Mouse (Mus musculus) heart, adult 8-10 months (tissue): ENCODE data around the gene Tubb1. TPM values are rescaled to one million over a fixed set of nuclear protein-coding genes. Genes with fewer than 3 reads are reported as not detected.
A peak's percentile ranks its signal among the peaks of the same experiment; 100 is the strongest.

ENCODE experiments used
- DNase-seq: peaks from one replicate; pipeline ENCODE4 v3.0.0; 2022; ENCODE audit warnings: low spot score
- total RNA-seq, 4 experiments: library from RNA; stranded (reverse); gene quantifications; 2 replicates each; pipeline ENCODE4 v1.2.4; 2022

The Tubb1 gene
- 10 to 100 TPM in 1 of 4 experiments, 1 to 10 TPM in 3; 4.1 to 10.8 (median 6.5) TPM for total RNA-seq

DNA sequence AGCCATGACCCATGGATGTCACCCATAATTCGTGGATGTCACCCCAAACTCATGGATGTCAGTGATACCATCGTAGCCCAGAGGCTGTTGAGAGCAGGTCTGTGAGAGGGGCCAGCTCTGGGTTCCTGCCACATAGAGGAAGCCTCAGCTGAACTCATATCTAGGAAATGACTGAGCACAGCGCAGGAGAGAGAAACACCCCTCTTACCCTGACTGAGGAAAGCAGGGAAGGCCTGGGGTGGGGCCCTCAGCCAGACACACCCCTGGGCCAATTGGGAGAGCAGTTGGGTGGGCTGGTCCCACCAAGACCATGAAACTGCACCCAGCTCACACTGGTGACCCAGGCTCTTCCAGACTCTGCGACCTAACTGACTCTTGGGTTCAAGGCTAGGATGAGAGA, at the start of gene Tubb1:
Tubb1 (plus strand) TSS at position 343 of the 400 bp plus-strand sequence.
- DNase-seq, result no peak

GRCm38 (mm10) chr2:174410222-174410621, 40.3 kb upstream of the Tubb1 start:
- DNase-seq, result no peak

DNA sequence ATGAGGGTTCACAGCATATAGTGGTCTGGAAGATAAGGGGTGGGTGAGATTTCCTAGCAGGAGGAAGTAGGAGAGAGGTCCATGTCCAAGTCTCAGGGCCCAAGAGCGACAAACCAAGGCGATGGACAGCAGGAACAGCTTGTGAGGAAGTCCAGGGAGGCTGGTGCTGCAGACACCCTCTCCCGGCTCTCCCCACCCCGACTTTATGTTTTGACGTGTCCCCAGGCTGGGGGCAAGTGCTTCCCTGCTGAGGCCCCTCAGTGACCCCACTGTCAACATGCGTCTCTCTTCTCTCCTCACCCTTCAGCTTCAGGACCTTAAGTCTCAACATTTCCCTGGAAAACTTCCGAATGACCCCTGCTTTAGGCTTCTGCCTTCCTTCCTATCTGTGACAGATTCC, 37.4 kb upstream of the Tubb1 start:
- DNase-seq, result no peak

DNA sequence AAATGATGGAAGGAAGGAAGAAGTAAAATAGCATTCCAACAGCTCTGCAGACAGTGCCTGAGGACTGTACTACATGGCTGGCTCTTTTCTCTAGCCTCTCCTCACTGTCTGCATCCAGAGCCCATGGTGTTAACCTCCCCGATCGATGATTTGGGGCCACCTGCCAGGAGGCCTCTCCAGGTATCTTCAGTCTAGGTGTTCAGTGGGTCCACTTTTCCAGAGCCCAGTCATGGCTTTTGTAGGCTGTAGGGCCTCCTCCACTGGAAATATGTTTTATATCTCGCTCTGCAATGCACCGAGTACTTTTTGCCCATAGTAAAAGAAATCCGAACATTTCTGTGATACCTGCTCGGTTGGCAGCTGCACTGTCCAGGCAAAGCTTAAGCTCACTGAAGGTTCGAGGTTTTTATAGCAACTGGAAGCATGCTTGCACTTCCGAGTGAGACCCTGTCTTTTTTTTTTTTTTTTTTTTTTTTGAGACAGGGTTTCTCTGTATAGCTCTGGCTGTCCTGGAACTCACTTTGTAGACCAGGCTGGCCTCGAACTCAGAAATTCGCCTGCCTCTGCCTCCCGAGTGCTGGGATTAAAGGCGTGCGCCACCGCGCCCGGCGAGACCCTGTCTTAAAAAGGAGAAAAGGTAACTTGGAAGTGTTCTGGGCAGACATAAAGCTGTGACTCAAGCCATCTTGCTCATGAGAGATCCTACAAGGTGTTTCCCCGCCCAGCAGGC, 35.3 kb upstream of the Tubb1 start:
- DNase-seq, result no peak

DNA sequence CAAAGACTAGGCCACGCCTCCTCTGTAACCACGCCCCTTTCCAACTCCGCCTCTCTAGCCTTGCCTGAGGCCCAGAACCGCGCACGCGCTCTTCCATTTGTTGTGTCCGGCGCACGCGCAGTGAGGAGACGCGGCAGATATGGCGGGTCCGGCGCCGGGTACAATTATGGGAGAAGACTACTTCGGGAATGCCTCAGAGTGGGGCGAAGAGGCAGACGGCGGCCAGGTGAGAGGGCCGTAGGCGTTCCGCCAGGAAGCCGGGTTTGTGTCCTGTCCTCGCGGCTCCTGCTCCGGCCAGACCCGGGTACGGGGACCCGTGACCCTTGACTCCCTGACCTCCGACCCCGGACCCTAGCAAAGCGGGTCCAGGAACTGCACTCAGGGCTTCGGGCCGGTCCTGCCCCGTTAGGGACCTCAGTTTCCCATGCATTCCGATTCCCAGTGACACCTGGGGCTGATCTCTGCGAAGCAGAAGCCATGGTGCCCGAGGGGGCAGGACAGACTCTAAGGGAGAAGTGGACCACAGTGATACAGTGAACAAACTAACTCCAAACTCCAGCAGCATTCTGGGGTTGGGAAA, 34.7 kb upstream of the Tubb1 start, which contains the start of gene Nelfcd:
Nelfcd (plus strand) TSS at position 74 of the 580 bp plus-strand sequence.
- peak; percentile 92 for DNase-seq

DNA sequence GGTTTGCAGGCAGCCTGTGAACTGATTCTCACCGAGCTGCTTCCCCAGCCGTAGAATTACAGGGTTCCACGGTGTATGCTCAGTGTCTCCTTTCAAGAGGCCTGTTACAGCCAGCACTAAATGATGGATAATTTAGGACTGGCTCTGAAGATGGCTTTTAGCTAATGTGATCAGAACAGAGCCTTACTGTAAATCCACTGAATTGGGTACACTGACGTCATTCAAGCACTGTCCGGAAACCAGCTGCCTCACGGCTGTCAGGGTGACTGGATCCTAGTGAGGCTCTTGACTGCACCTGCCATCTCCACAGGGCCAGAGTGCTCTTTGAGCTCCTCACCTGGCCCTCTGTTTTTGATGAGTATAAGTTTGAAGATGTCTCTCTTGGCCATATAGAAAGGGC, 29.4 kb upstream of the Tubb1 start:
- no peak for DNase-seq

DNA sequence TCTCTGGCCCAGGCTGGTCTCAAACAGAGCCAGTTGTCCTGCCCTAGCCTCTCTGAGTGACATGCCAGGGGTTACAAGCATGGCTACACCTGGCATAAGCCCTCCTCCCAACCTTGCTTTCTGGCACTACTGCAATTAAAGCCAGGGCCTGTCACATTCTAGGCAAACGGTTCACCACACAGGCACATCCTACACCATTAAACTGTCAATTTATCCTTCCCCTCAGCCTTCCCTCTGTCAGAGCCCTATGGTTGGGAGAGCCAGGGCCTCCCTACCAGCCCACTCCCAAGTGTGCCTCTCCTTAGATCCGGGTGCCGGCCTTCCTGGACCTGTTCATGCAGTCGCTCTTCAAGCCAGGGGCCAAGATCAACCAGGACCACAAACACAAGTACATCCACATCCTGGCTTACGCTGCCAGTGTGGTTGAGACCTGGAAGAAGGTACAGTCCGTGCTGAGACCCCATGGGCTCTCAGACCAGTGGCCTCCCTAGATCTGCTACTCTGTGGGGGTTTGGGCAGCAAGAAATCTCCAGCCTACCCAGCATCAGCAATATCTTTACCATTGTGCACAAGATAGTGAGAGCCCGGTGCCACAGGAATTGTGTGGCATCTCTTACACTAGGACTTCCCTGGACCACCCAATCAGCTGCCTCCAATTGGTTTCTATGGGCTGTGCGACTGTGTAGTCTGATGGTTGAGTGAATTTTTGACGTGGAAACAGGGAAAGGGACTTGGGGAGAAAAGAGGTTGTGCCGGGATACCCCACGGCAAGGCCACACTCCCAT, 26.0 kb upstream of the Tubb1 start:
- DNase-seq, result no peak

GRCm38 (mm10) chr2:174426856-174427255, 23.6 kb upstream of the Tubb1 start:
- no peak for DNase-seq

- no peak for DNase-seq
Observed at GRCm38 (mm10) chr2:174428076-174428835, 22.2 kb upstream of the Tubb1 start.

- no peak for DNase-seq
Observed at GRCm38 (mm10) chr2:174428996-174429591, 21.4 kb upstream of the Tubb1 start.

- no peak for DNase-seq
Observed at GRCm38 (mm10) chr2:174434943-174435342, 15.6 kb upstream of the Tubb1 start.

GRCm38 (mm10) chr2:174436076-174436701, 14.3 kb upstream of the Tubb1 start:
- DNase-seq, result no peak

- DNase-seq, result no peak
Observed at GRCm38 (mm10) chr2:174436916-174437696, 13.4 kb upstream of the Tubb1 start.

DNA sequence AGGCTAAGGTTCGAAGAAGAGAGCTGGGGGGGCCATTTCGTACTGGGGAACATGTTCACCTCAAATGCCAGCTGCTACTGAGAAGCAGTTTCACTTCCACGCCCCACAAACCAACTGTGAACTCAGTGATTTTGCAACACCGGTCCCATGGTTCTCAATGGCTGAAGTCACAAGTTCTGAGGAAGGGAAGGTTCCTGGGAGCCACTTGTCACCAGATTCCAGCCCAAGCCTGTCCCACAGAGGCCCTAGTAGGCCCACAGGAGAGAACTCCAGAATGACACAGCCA, 12.9 kb upstream of the Tubb1 start:
- peak; percentile 33 for DNase-seq

DNA sequence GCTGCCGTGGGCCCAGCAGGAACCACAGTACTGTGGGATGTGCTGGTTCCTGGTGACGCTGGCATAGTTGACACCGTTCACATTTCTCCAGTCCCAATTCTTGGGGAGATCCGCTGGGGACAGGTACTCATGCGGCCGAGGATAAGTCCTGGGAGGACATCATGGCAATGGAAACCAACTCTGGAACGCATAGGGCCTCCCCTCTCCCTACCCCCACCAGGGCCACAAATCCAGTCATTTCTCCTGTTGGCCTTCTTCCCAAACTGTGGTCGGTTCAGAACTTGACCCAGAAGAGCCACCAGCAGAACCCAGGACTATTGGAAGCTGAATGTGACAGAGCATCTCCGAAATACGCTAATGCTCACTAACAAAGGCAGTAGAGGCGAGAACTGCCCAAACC, 12.3 kb upstream of the Tubb1 start:
- no peak for DNase-seq

- peak; percentile 58 for DNase-seq
Observed at GRCm38 (mm10) chr2:174438737-174439449, 11.6 kb upstream of the Tubb1 start, which contains the start of gene Ctsz. Gene Ctsz (minus strand): TSS chr2:174439039.

DNA sequence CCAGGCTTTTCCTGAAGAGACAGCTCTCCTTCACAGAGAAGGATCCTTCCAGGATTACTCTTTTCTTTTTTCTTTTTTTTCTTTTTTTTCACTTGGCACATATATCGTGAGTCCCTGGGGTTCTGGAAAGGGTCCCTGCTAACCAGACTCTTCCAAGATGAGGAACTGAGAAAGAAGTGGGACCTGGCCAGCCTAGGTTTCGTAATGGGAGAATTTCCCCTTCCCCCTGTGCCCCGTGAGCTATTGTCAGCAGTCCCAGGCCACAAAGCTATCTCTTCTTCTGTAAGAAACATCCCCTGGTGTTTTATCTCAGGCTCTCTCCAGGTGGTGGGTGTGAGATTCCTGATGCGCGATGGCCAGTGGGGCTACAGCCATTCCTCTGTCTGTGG, 11.1 kb upstream of the Tubb1 start:
- no peak for DNase-seq

DNA sequence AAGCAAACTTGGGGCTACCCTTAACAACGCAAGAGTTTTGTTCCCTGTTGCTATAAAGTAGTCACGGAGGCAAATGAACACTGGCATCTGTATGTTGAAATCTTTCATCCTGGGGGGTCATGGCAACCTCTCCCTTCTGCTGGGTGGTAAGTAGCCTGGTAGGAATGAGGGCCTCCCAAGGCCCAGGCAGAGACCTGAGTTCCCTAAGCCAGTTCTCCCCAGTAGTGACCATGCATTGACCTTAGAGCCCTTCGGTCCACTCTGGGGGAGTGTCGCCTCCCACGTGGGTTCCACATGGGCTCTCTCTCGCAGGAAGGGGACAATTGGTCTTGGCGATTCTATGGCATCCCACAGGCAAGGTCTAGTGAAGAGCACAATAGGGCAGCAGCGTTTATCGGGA, 10.5 kb upstream of the Tubb1 start:
- DNase-seq, result no peak

- DNase-seq, result no peak
Observed at GRCm38 (mm10) chr2:174441898-174442297, 8.6 kb upstream of the Tubb1 start.

DNA sequence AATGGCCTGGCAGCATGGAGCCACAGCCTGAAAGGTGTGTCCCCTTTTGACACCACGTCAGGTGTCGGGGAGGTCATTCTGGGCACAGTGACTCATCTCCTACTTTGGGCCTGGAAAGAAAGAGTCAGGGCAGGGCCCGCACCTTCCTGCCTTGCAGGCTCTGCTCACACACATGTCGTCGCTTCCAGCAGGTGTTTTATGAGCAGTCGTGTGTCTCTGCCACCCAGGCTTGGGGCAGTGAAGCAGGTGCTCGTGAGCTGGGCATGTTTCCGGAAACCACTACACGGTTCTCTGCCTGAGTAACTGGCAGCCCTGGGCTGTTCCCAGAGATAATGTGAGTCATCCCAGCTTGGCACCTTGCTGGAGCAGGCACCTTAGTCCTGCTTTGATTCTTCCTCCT, 8.0 kb upstream of the Tubb1 start:
- DNase-seq, result no peak
